19 mouse cellular contexts compared by ENCODE assay signal in the genomic region with DNA sequence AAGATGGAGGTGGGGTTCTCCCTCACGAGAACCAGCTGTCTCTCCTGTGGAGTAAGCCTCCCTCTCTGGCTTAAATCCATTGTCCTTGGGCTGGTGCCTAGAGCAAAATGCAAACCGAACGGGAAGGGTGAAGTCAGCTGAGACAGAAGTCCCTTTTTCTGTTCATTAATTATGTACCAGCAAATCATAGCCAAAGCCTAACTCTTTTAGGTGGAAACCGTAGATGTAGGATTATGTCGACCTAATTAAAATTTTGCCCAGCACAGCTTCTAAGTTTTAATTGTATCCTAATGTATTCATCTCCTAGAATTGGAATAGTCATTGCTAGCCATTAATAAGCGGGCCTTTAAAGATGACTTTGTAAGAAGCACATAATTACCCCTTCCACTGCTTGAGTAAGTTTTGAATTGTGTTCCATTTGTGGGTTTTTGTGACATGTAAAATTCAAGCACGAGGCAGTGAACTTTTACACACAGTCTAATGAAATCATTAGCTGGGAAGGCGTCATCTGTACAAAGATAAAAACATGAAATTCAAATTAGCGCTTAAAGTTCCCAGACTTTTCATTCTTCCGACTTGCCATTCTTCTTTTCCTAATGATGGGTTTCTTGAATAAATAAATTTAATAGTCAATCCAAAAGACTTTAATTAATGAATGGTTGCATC. TPM values are rescaled to one million over a fixed set of nuclear protein-coding genes. Genes with fewer than 3 reads are reported as not detected.
DNase-seq lines count a peak whose midpoint lies in the region; ATAC-seq and TF ChIP-seq lines count a peak whose summit lies in the region.
"Had no signal": no experiment of that assay in that cellular context is flagged by ENCODE, and none has a peak within 500 bp of the region (broad histone marks: within the 10 kb centered on the region; RNA-seq: fewer than 3 reads in every experiment).

No protein-coding gene starts in this region.

- ATAC-seq in forebrain, embryonic 16.5 days, result peak; percentile 69
- no peak for ATAC-seq in midbrain, postnatal 0 days (ENCODE audit: low FRiP score)

- H3K4me3 ChIP-seq in forebrain, embryonic 10.5 days, result no peak overlapping the region
- no peak overlapping the region for H3K4me3 ChIP-seq in forebrain, embryonic 16.5 days (replicated peaks; ENCODE audit: low read length)
- no peak overlapping the region for H3K4me3 ChIP-seq in midbrain, postnatal 0 days (ENCODE audit: low read depth, low read length)
- H3K4me3 ChIP-seq: erythroblast, embryonic 14.5 days; limb, embryonic 12.5 days had no signal

- H3K9me3 ChIP-seq in forebrain, embryonic 10.5 days, result no peaks in the 10 kb centered on the region
- no peaks in the 10 kb centered on the region for H3K9me3 ChIP-seq in forebrain, embryonic 16.5 days (ENCODE audit: control insufficient read depth, low read length)
- H3K9me3 ChIP-seq in midbrain, postnatal 0 days (ENCODE audit: low read length), result no peaks in the 10 kb centered on the region
- H3K9me3 ChIP-seq: G1E; limb, embryonic 12.5 days had no signal

- H3K4me2 ChIP-seq in forebrain, embryonic 16.5 days (ENCODE audit: low read length), result no peak overlapping the region; the same call in 1 of the 2 replicates
- H3K4me2 ChIP-seq in midbrain, postnatal 0 days (ENCODE audit: low read depth, low read length, poor library complexity, severe bottlenecking), result no peak overlapping the region
- H3K4me2 ChIP-seq: limb, embryonic 12.5 days had no signal

- WGBS in forebrain, embryonic 10.5 days, result 50% methylated on average over 10 of the region's 10 CpGs
- WGBS in forebrain, embryonic 16.5 days, result 9% methylated on average over 10 of the region's 10 CpGs
- 44% methylated on average over 10 of the region's 10 CpGs for WGBS in midbrain, postnatal 0 days

- H3K36me3 ChIP-seq in forebrain, embryonic 10.5 days (replicated peaks), result no peaks in the 10 kb centered on the region
- H3K36me3 ChIP-seq in forebrain, embryonic 16.5 days (ENCODE audit: control insufficient read depth, insufficient read depth), result no peaks in the 10 kb centered on the region
- no peaks in the 10 kb centered on the region for H3K36me3 ChIP-seq in midbrain, postnatal 0 days (ENCODE audit: insufficient read depth, low read length)
- H3K36me3 ChIP-seq: G1E; limb, embryonic 12.5 days had no signal

- peak; percentile 80 for DNase-seq in left cerebral cortex, postnatal 4 days
- DNase-seq in left cerebral cortex, adult 8-10 months (ENCODE audit: low spot score in 2 of 2), result no peak
- peak; percentile 33 for DNase-seq in forebrain, embryonic 10.5 days (ENCODE audit: extremely low spot score, low spot score)
- DNase-seq in midbrain, postnatal 0 days (ENCODE audit: low spot score), result peak; percentile 47
- DNase-seq in ovary, postnatal 14 days (ENCODE audit: low spot score), result no peak
- DNase-seq in gastrocnemius, postnatal 25 days, result no peak
- DNase-seq: adrenal gland, postnatal 10 days; cerebellum, adult 9-11 months; heart, adult 18-20 months; lung, postnatal 14 days; right cerebral cortex, adult 18-20 months; thymus, postnatal 4 days had no signal

- H3K4me1 ChIP-seq in forebrain, embryonic 10.5 days, result peaks cover 55% of the 10 kb centered on the region
- H3K4me1 ChIP-seq in forebrain, embryonic 16.5 days (replicated peaks; ENCODE audit: control insufficient read depth, insufficient read depth, low read length), result peaks cover 31% of the 10 kb centered on the region
- no peaks in the 10 kb centered on the region for H3K4me1 ChIP-seq in midbrain, postnatal 0 days (ENCODE audit: insufficient read depth, low read length)
- H3K4me1 ChIP-seq: limb, embryonic 12.5 days had no signal

- no peak for TF ChIP-seq CTCF in midbrain, postnatal 0 days (IDR thresholded peaks at IDR 0.05)

- intact Hi-C loops in left cerebral cortex, postnatal 4 days (cut with DNase I), result no loop called here

- H3K27me3 ChIP-seq in forebrain, embryonic 10.5 days (ENCODE audit: poor library complexity, severe bottlenecking), result no peaks in the 10 kb centered on the region; the same call in 1 of the 2 replicates
- H3K27me3 ChIP-seq in forebrain, embryonic 16.5 days (replicated peaks; ENCODE audit: control insufficient read depth, insufficient read depth, low read length), result 0 out of 2 replicates have a peak, but pooled peaks cover 3% of the 10 kb centered on the region
- H3K27me3 ChIP-seq in midbrain, postnatal 0 days (ENCODE audit: insufficient read depth, low read length), result no peaks in the 10 kb centered on the region
- H3K27me3 ChIP-seq: limb, embryonic 12.5 days had no signal

- peak overlapping the region; percentile 58; the same call in 1 of the 2 replicates for H3K27ac ChIP-seq in forebrain, embryonic 10.5 days
- H3K27ac ChIP-seq in forebrain, embryonic 16.5 days (ENCODE audit: low read length), result peak overlapping the region; percentile 75
- 0 out of 2 replicates have a peak overlapping the region, but pooled peaks have one; percentile 12 for H3K27ac ChIP-seq in midbrain, postnatal 0 days (ENCODE audit: low read depth, low read length)
- H3K27ac ChIP-seq: limb, embryonic 12.5 days; liver, embryonic 14.5 days; stomach, postnatal 0 days had no signal

- H3K9ac ChIP-seq in forebrain, embryonic 16.5 days (replicated peaks; ENCODE audit: low read depth, low read length), result no peak overlapping the region
- no peak overlapping the region for H3K9ac ChIP-seq in midbrain, postnatal 0 days (replicated peaks; ENCODE audit: low read length, poor library complexity, severe bottlenecking)
- H3K9ac ChIP-seq: limb, embryonic 12.5 days; liver, embryonic 14.5 days had no signal

RNA-seq across cellular contexts. Expression of a gene that starts 3.9 kb away (rescaled TPM):
- total RNA-seq in left cerebral cortex, postnatal 4 days (2021), result 1 to 10 TPM; 5.4 to 5.7 TPM
- 1 to 10 TPM; 4.0 to 5.7 (median 4.3) TPM for total RNA-seq in left cerebral cortex, adult 8-10 months (2022)
- polyA plus RNA-seq in forebrain, embryonic 10.5 days (2016; fragmentation: Nextera tagmentation; extraction: Ambion mirVana), result 1.4 and 1.8 TPM in 2 replicates
- 3.4 and 3.9 TPM in 2 replicates for polyA plus RNA-seq in forebrain, embryonic 16.5 days (2015; fragmentation: Nextera tagmentation; extraction: Ambion mirVana)
- 3.3 and 6.3 TPM in 2 replicates for total RNA-seq in midbrain, postnatal 0 days (2014; rRNA removed)
- polyA plus RNA-seq in midbrain, postnatal 0 days (2015; fragmentation: Nextera tagmentation; extraction: Ambion mirVana), result 3.1 and 3.2 TPM in 2 replicates
- total RNA-seq in gastrocnemius, postnatal 25 days (2021), result under 1 TPM in 1 of 2 experiments, not detected in 1; 0.13 TPM
- polyA plus RNA-seq: erythroblast, embryonic 14.5 days; G1E; large intestine, adult 2 months had no signal

RNA-seq across cellular contexts. Expression of a gene that starts 29.0 kb away (rescaled TPM):
- 1,000 to 10,000 TPM; 1,597 to 1,728 TPM for total RNA-seq in left cerebral cortex, postnatal 4 days (2021)
- 1,000 to 10,000 TPM; 1,330 to 1,358 (median 1,352) TPM for total RNA-seq in left cerebral cortex, adult 8-10 months (2022)
- 45.4 and 72.9 TPM in 2 replicates for polyA plus RNA-seq in forebrain, embryonic 10.5 days (2016; fragmentation: Nextera tagmentation; extraction: Ambion mirVana)
- polyA plus RNA-seq in forebrain, embryonic 16.5 days (2015; fragmentation: Nextera tagmentation; extraction: Ambion mirVana), result 2,125 and 2,513 TPM in 2 replicates
- 1,958 and 2,696 TPM in 2 replicates for total RNA-seq in midbrain, postnatal 0 days (2014; rRNA removed)
- 3,970 and 4,135 TPM in 2 replicates for polyA plus RNA-seq in midbrain, postnatal 0 days (2015; fragmentation: Nextera tagmentation; extraction: Ambion mirVana)
- 1 to 10 TPM in 1 of 2 experiments, under 1 TPM in 1; 0.87 to 1.6 TPM for total RNA-seq in gastrocnemius, postnatal 25 days (2021)
- polyA plus RNA-seq: G1E had no signal

Comparison
In these comparisons a context has a peak if more than half of its experiments do, and no peak if none do; other contexts are left out.
1. DNase-seq: peak in left cerebral cortex, postnatal 4 days (single experiment), forebrain, embryonic 10.5 days (single experiment) and midbrain, postnatal 0 days (single experiment); none in left cerebral cortex, adult 8-10 months (0 of 2), ovary, postnatal 14 days (single experiment) and gastrocnemius, postnatal 25 days (single experiment).
2. H3K27ac ChIP-seq: peak in every context shown above with its lines; median percentile 75 in forebrain, embryonic 16.5 days; 58 in forebrain, embryonic 10.5 days; 12 in midbrain, postnatal 0 days.
3. RNA of a gene that starts 29.0 kb away (total RNA-seq): 1,958 to 2,696 TPM in midbrain, postnatal 0 days, 1,597 to 1,728 TPM in left cerebral cortex, postnatal 4 days and 1,330 to 1,358 TPM in left cerebral cortex, adult 8-10 months; 0.87 to 1.6 TPM in gastrocnemius, postnatal 25 days; every median in the first group is over 100 times any median in the second.